Mouse (Mus musculus) testis, adult 2 months (tissue): ENCODE measurements around the gene Wfikkn2.

Experiments
- CTCF ChIP-seq: fragments of 200-500 bp; IDR thresholded peaks from 2 replicates; pipeline ENCODE4 v1.5.1; 2012; ENCODE audit warnings: low read depth, mild to moderate bottlenecking, inconsistent platforms, low read length, moderate library complexity; ENCODE audit not compliant: control insufficient read depth, insufficient read depth, insufficient replicate concordance
- POLR2A ChIP-seq: fragments of 200-500 bp; IDR thresholded peaks from 2 replicates; pipeline ENCODE4 v1.6.1; 2012; ENCODE audit warnings: low read depth, mild to moderate bottlenecking, inconsistent platforms, low read length, moderate library complexity; ENCODE audit not compliant: control insufficient read depth

DNA sequence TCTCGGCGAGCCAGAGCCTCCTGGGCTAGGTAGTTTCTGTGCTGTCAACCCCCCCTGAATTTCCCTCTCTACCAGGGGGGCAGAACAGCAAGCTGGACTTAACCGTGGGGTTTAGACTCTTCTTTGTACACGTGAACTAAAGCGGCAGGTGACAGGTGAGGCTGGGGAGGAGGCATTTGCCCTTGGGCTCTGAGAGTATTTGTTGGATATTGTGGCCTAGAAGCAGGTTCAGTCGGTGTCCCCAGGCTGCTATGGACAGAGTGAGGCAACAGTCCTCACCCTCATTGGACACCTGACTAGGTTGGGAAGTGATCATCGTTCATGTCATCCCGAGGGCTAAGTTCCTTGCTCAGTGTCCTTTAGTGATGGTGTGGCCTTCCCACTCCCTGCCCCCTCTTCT is 10.9 kb downstream of the Wfikkn2 start:
- TF ChIP-seq POLR2A (no peak), CTCF (no peak)
